Mouse (Mus musculus) limb, embryonic 13.5 days (tissue): ENCODE data around the gene Tmem106b. TPM values are rescaled to one million over a fixed set of nuclear protein-coding genes. Genes with fewer than 3 reads are reported as not detected.

Experiments
- ATAC-seq: fragments of 200-750 bp; cut with Nextera tagmentation; 2 replicates; pipeline ENCODE4 v1.8.0; 2017; ENCODE audit warnings: low read depth, moderate number of reproducible peaks, moderate TSS enrichment; ENCODE audit not compliant: low FRiP score
- H3K27ac ChIP-seq: fragments of 300-500 bp; sonication (generic); 2 replicates; pipeline ENCODE4 v1.5.1; 2015; ENCODE audit warnings: inconsistent platforms, mild to moderate bottlenecking, moderate library complexity
- H3K27me3 ChIP-seq: fragments of 300-500 bp; sonication (generic); 2 replicates; pipeline ENCODE4 v1.6.1; 2015; ENCODE audit warnings: mild to moderate bottlenecking, inconsistent platforms
- H3K36me3 ChIP-seq: fragments of 300-500 bp; sonication (generic); 2 replicates; pipeline ENCODE4 v1.6.1; 2015; ENCODE audit warnings: inconsistent platforms, mild to moderate bottlenecking, moderate library complexity
- H3K4me1 ChIP-seq: fragments of 300-500 bp; sonication (generic); 2 replicates; pipeline ENCODE4 v1.6.1; 2015; ENCODE audit warnings: inconsistent platforms
- H3K4me2 ChIP-seq: fragments of 300-500 bp; sonication (generic); replicated peaks from 2 replicates; pipeline ENCODE4 v1.6.1; 2015; ENCODE audit warnings: inconsistent platforms, mild to moderate bottlenecking, moderate library complexity
- H3K4me3 ChIP-seq: fragments of 300-500 bp; sonication (generic); 2 replicates; pipeline ENCODE4 v1.5.1; 2015; ENCODE audit warnings: moderate library complexity, mild to moderate bottlenecking, inconsistent platforms
- H3K9ac ChIP-seq: fragments of 300-500 bp; sonication (generic); 2 replicates; pipeline ENCODE4 v1.6.1; 2015; ENCODE audit warnings: mild to moderate bottlenecking, inconsistent platforms
- H3K9me3 ChIP-seq: fragments of 300-500 bp; sonication (generic); 2 replicates; pipeline ENCODE4 v1.6.1; 2016; ENCODE audit warnings: inconsistent platforms
- WGBS: fragments of 180-500 bp; shearing (Covaris S2); methylation state at CpG from one replicate; pipeline ENCODE4 v1.1.7; 2015; 5-methylcytosine and 5-hydroxymethylcytosine counted together
- polyA plus RNA-seq: library from polyadenylated mRNA; unstranded; fragments of >200 nt; fragmentation: Nextera tagmentation; extraction: Ambion mirVana; gene quantifications from 2 replicates; pipeline ENCODE4 v1.2.1, GENCODE M21; 2015

Tmem106b gene
- 36.5 and 39.7 TPM in 2 replicates for polyA plus RNA-seq

DNA sequence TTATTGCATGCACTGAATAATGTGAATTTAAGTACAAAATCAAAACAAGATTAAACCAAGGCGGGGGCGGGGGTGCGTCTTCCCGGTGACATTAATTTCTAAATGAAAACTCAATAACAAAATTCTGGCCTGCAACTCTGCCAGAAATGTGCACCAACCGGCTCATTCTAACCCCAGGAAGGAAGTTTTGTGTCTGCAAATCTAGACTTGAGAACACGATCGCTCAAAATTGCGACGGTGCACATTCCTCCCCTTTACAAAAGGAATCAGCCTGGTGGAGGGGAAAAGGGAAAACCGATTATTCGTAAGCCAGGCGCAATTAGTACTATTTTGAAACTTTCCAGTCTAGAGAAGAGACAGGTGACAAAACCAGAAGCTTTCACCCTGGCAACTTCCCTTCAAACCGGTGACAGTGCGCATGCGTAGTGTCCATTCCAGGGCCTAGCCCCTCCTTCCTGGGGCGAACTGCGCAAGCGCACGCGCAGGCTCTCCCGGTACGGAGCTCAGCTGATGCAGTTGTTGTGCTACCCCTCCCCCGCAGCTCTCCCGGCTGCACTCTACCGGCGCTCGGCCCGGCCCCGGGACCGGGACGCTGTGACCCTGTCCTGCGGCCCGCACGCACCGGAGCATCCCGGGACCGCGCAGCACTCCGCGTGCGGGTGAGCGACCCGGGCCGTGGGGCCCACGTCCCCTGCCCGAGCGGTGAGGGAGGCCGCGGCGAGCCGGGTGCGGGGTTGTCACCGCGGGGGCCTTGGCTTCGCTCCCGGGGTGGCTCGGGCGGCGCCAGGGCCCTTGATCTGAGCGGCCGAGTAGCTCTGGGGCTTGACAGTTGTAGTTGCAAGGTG, at the start of gene Tmem106b:
Tmem106b (plus strand) TSS at position 458 of the 845 bp plus-strand sequence.
- peak within 1 kb of the TSS; percentile 96 for H3K4me3 ChIP-seq
- peaks cover 27% of the 10 kb centered on the region for H3K36me3 ChIP-seq
- no peaks in the 10 kb centered on the region for H3K9me3 ChIP-seq
- H3K4me1 ChIP-seq = peaks cover 4% of the 10 kb centered on the region
- H3K27ac ChIP-seq = peak within 1 kb of the TSS; percentile 55; the same call in 1 of the 2 replicates
- H3K27me3 ChIP-seq = no peaks in the 10 kb centered on the region
- 3% methylated on average over 61 of the region's 61 CpGs for WGBS
- H3K4me2 ChIP-seq = peak within 1 kb of the TSS; percentile 71
- peak within 1 kb of the TSS; percentile 97 for H3K9ac ChIP-seq
- ATAC-seq = peak; percentile 99

DNA sequence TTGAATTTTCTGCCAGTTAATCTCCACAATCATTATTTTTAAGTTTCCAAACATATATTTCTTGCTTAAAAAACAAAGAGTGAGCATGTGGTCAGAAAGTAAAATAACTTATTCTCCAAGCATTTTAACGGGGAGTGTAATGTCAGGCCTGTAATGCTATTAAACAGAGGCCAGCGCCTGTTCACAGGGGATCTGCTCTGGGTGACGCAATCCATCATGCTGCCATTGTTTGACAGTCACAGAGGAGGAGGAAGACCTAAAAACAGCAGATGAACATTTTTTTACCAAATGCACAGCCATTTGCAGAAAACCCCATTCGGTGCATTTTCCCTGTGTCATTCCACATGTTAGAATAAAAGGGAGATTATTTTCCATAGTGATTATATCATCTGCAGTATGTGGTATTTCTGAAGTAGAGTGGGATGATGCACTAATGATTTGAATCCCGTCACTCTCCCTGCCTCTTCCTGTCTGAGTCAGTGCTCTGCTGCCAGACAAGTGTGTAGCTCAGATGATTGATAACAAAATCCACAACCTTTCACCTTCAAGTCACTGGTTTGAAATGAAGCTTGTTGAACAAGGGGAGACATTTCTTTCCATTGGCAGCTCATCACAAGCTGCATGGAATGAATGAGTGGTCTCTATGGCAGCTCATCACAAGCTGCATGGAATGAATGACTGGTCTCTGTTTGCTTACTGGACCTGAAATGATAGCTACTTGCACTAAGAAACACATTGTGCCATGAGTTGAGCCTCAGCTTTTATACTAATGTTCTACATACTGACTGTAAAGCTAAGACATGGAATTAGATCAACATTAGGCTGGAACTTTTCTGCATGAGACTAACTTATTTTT, 48.1 kb upstream of the Tmem106b start:
- H3K27ac ChIP-seq = no peak overlapping the region
- no peak overlapping the region for H3K4me2 ChIP-seq
- no peak for ATAC-seq
- H3K4me1 ChIP-seq = no peaks in the 10 kb centered on the region
- no peak overlapping the region for H3K9ac ChIP-seq
- WGBS = 39% methylated on average over 5 of the region's 5 CpGs
- no peaks in the 10 kb centered on the region for H3K9me3 ChIP-seq
- no peak overlapping the region for H3K4me3 ChIP-seq
- H3K27me3 ChIP-seq = no peaks in the 10 kb centered on the region
- H3K36me3 ChIP-seq = no peaks in the 10 kb centered on the region

DNA sequence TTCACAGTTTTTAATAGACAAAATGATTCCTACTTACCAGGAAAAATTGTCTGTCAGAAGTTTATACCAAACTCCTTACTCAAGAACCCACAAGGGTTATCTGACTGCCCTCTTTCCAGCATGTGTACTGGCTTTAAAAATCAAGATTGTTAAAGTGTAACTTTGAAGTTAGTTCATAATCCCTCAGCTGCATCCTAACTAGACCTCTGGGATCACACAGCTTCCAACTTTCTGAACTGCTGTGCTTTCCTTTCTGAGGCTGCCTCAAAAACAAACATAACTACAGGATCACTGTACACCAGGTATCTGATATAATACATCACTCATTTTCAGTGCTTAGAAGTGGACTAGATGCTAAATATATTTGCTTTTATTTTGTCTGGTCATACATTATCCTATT, 39.0 kb upstream of the Tmem106b start:
- Histone ChIP-seq H3K9ac (no peak overlapping the region), H3K4me1 (no peaks in the 10 kb centered on the region), H3K9me3 (no peaks in the 10 kb centered on the region), H3K27me3 (no peaks in the 10 kb centered on the region), H3K27ac (no peak overlapping the region), H3K4me3 (no peak overlapping the region), H3K36me3 (no peaks in the 10 kb centered on the region), H3K4me2 (no peak overlapping the region)
- ATAC-seq = no peak

DNA sequence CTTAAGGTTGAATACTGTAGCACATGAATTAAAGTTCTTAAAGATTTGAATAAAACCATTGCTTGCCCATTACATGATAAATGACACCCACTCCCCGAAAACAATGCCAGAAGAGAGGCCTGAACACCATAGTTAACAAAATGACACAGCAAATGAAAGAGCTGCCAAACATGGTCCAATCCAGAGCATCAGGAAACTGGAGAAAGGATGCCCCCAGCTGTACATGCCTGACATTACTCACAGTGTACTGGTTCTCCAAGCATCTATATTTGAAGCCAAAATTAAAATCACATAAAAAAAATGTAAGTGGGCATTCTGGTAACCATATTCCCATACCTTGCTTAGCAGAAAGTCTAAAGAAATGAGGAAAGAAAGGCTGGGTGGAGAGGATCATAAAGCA, 38.6 kb upstream of the Tmem106b start:
- WGBS = 71% methylated on average over 1 of the region's 1 CpGs
- ATAC-seq = no peak; the same call in 1 of the 2 replicates

DNA sequence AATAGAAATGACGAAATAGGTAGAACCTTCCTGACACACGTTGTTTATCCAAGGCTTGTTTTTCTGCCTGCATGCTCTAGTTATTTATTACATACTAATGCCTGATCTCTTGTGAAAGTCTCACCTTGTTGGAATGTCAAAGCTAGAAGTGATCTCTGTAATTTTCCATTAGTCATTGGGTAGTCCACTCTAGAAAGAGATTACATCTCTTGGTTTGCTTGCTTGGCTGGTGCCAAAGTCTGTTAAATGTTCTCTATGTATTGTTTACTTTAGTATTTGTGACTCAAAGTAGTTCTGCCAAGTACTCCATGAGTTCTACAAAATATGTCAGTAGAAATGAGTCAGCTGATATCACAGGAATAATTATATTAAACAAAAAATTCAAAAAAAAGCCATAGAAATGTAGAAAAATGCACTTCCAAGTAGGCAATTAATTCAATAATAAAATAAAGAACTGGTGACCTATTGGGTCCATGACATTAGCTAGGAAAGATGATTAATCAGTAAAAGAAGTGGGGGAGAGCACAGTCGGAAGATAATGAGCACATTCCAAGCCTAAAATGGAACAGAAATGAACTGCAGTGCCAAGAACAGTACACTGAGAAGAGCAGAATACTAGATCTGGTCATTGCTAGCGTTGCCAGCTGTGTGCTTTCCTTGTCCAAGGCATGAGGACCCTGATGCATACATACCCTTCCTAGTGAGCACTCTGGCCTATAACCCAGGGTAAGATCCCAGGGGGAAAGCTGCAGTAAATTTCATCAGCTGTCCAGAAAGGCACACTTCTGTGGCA, 17.0 kb upstream of the Tmem106b start:
- 85% methylated on average over 4 of the region's 4 CpGs for WGBS
- Histone ChIP-seq H3K27me3 (no peaks in the 10 kb centered on the region), H3K36me3 (no peaks in the 10 kb centered on the region), H3K9me3 (no peaks in the 10 kb centered on the region), H3K27ac (no peak overlapping the region), H3K4me1 (no peaks in the 10 kb centered on the region), H3K4me3 (no peak overlapping the region), H3K4me2 (no peak overlapping the region), H3K9ac (no peak overlapping the region)
- no peak for ATAC-seq

More for the DNA sequence above, 38.6 kb upstream of the Tmem106b start:
- no peak overlapping the region for H3K9ac ChIP-seq
- H3K27me3 ChIP-seq = no peaks in the 10 kb centered on the region
- no peaks in the 10 kb centered on the region for H3K4me1 ChIP-seq
- H3K36me3 ChIP-seq = no peaks in the 10 kb centered on the region
- H3K9me3 ChIP-seq = no peaks in the 10 kb centered on the region
- no peak overlapping the region for H3K4me2 ChIP-seq
- no peak overlapping the region for H3K27ac ChIP-seq
- no peak overlapping the region for H3K4me3 ChIP-seq

DNA sequence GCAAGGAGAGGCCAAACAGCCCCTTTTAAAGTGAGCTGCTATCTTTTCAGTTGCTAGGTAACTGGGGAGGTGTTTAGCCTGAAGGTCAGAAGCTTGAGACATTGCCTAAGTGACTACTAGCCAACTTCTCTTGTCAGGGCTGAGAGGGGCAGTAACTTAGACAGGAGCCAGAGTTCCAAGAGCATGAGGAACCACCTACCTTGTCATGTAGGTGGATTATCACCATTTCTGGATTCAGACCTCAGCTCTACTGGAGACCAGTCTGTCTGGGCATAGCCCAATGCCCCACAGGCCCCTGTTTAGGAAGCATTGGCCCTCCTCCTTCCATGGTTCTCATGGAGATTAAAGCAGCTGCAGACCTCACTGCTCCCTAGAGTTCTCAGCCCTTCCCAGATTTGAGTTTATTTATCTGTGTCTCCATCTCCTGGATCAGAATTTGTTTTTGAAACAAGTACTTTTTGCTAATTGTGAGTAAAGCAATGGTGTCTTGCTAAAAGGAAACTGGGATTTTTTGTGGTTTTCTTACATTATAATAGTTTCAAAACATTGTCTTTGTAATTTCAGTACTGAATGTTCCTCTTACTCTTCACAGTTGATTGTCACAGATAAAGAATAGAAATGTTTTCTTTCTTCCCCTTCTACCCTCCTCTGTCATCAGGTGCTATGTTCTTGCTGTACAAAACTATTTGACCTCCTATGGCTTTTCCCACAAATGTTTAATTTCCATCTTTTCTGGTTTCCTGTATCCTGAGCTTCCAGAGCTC, 8.1 kb upstream of the Tmem106b start:
- H3K4me1 ChIP-seq = no peaks in the 10 kb centered on the region
- H3K27ac ChIP-seq = no peak overlapping the region
- no peak overlapping the region for H3K4me2 ChIP-seq
- no peak for ATAC-seq
- no peaks in the 10 kb centered on the region for H3K36me3 ChIP-seq
- H3K9me3 ChIP-seq = no peaks in the 10 kb centered on the region
- no peak overlapping the region for H3K9ac ChIP-seq
- H3K27me3 ChIP-seq = no peaks in the 10 kb centered on the region
- no peak overlapping the region for H3K4me3 ChIP-seq

DNA sequence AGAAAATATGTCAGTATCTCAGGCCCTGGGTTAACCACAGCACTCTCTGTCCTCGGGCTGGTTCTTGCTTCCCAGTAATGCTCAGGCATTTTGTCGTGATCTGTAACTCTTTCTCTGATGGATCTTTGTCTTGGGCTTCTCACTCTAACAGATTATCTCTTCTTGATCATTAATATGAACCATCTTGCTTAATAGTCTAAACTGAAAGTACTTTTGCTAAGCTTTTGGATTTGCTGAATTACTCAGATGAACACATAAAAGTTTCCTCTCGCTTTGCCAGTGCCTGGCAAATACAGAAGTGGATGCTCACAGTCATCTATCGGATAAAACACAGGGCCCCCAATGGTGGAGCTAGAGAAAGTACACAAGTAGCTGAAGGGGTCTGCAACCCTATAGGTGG, 7.5 kb upstream of the Tmem106b start:
- WGBS = 82% methylated on average over 4 of the region's 4 CpGs
- no peak overlapping the region for H3K4me3 ChIP-seq
- H3K4me2 ChIP-seq = no peak overlapping the region
- no peak for ATAC-seq
- H3K36me3 ChIP-seq = no peaks in the 10 kb centered on the region
- H3K9ac ChIP-seq = no peak overlapping the region
- H3K4me1 ChIP-seq = no peaks in the 10 kb centered on the region
- H3K27ac ChIP-seq = no peak overlapping the region
- no peaks in the 10 kb centered on the region for H3K9me3 ChIP-seq
- H3K27me3 ChIP-seq = no peaks in the 10 kb centered on the region

DNA sequence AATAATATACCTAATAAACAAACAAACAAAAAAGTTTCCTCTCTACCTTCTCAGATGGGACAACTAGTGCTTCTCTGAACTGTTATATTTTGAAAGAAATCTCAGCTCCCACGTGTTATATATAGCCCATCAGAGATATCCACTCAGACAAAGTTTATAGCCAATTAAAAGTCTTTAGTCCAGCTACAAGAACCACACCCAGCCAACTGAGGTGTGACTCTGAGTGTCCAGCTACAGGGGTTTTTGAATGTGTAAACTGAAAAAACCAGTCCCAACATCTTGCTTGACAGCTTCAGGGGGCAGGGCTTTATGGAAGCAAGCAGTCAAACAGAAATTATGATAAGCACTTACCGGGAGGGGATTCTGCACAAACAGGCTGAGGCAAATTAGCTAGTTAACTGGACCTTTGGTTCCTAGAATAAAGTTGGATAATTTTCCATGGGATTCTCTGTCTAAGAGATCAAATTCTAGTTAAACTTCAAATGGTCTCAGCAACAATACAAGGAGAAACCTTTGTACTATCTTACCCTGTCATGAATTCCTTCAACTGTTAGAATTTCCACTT, 6.8 kb upstream of the Tmem106b start:
- WGBS = 65% methylated on average over 2 of the region's 2 CpGs
- H3K27me3 ChIP-seq = no peaks in the 10 kb centered on the region
- H3K4me1 ChIP-seq = no peaks in the 10 kb centered on the region

DNA sequence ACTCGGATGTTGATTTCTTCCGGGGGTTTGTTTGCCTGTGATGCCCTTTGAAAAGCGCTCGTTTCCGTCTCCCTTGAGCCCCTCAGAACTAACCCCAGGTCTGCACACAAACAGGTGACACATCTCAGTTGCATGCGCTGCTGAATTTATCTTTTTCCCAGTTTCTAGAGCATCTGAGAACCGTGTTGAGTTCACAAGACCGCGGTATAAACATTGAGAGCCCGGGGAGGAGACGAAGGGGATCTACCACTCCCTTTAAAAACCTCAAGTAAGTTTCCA, 527 bp downstream of the Tmem106b start:
- no peaks in the 10 kb centered on the region for H3K9me3 ChIP-seq
- H3K27me3 ChIP-seq = no peaks in the 10 kb centered on the region
- peak overlapping the region; percentile 55; the same call in 1 of the 2 replicates for H3K27ac ChIP-seq
- peak overlapping the region; percentile 96 for H3K4me3 ChIP-seq
- H3K4me2 ChIP-seq = peak overlapping the region; percentile 71
- 1% methylated on average over 11 of the region's 11 CpGs for WGBS
- peaks cover 4% of the 10 kb centered on the region for H3K4me1 ChIP-seq
- no peak for ATAC-seq
- H3K9ac ChIP-seq = peak overlapping the region; percentile 97
- peaks cover 28% of the 10 kb centered on the region for H3K36me3 ChIP-seq

More for the DNA sequence above, 6.8 kb upstream of the Tmem106b start:
- H3K9me3 ChIP-seq = no peaks in the 10 kb centered on the region
- H3K9ac ChIP-seq = no peak overlapping the region
- H3K4me2 ChIP-seq = no peak overlapping the region
- no peaks in the 10 kb centered on the region for H3K36me3 ChIP-seq
- ATAC-seq = no peak
- no peak overlapping the region for H3K27ac ChIP-seq
- H3K4me3 ChIP-seq = no peak overlapping the region

DNA sequence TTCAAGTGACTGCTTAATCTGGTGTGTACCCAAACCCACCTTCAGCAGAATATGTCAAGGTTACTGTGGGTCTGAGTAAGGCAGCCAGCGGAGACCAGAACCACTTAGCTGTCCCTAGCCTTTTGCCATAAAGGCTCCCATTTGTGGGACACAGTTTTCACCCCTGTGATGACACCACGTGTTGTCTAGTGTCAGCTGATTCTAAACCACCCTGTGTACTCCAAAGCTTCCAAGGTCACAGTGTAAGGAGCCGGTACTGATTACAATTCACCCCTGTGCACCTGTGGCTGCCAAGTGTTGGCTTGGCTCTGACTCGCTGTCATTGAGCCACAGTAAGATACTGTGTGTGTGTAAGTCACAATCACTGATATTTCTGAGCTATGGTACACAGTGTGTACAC, 926 bp downstream of the Tmem106b start:
- ATAC-seq = 0 out of 2 replicates have a peak, but pooled peaks have one; percentile 7
- Histone ChIP-seq H3K4me2 (peak overlapping the region; percentile 71), H3K9me3 (no peaks in the 10 kb centered on the region), H3K36me3 (peaks cover 32% of the 10 kb centered on the region), H3K4me3 (peak overlapping the region; percentile 96), H3K27me3 (no peaks in the 10 kb centered on the region), H3K9ac (peak overlapping the region; percentile 97), H3K27ac (no peak overlapping the region), H3K4me1 (peaks cover 4% of the 10 kb centered on the region)
- WGBS = 60% methylated on average over 4 of the region's 4 CpGs

DNA sequence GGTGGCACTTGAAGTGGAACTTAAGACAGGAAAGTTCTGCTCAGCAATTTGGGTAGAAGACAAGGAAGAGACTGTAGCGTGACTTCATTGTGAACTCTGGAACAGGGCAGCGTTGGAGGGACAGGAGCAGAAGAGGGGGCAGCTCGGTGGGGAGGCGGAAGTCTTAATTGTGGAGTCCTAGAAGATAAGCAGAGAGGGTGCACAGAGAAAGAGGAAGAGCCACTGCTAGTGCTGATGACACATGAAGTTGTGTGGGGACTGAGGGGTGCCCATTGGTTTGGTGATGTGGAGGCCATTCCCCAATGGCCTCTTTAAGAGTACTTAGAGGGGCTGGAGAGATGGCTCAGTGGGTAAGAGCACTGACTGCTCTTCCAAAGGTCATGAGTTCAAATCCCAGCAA, 3.5 kb downstream of the Tmem106b start:
- Histone ChIP-seq H3K36me3 (peaks cover 52% of the 10 kb centered on the region), H3K9me3 (no peaks in the 10 kb centered on the region), H3K4me2 (no peak overlapping the region), H3K4me3 (no peak overlapping the region), H3K27me3 (no peaks in the 10 kb centered on the region), H3K9ac (no peak overlapping the region), H3K27ac (no peak overlapping the region), H3K4me1 (peaks cover 4% of the 10 kb centered on the region)
- ATAC-seq = no peak
- WGBS = 98% methylated on average over 4 of the region's 4 CpGs
